Mouse (Mus musculus) heart, postnatal 10 days (tissue): ENCODE measurements at regions not wholly inside any gene's neighbourhood (a gene's known extent, or its start where the extent isn't known, plus 50 kb on each side); places are given as distances from the start of the nearest gene placed in this dataset.

Experiments
- DNase-seq, 2 experiments: peaks; one replicate each; pipeline ENCODE4 v3.0.0; 2021
- intact Hi-C: fragments of 180-260 bp; cut with DNase I; formaldehyde crosslinking; loops from one replicate; pipeline ENCODE4 v1.15.1; 2025

- DNase-seq = no peak
- intact Hi-C loops = no loop called here
Measured at GRCm38 (mm10) chr3:50886336-50886735, 337.9 kb upstream of the Noct start.

GRCm38 (mm10) chr3:50887002-50887401 is 337.2 kb upstream of the Noct start:
- peak; percentile 7 to 25 for DNase-seq
- intact Hi-C loops = no loop called here

GRCm38 (mm10) chr3:50888571-50889210 is 335.6 kb upstream of the Noct start:
- intact Hi-C loops = no loop called here
- no peak for DNase-seq

GRCm38 (mm10) chr3:50890537-50890936 is 333.7 kb upstream of the Noct start:
- intact Hi-C loops = no loop called here
- DNase-seq = no peak

- DNase-seq = no peak
- intact Hi-C loops = no loop called here
Measured at GRCm38 (mm10) chr3:50898179-50898578, 326.1 kb upstream of the Noct start.

GRCm38 (mm10) chr3:50899830-50900350 is 324.4 kb upstream of the Noct start:
- intact Hi-C loops = no loop called here
- peak; percentile 12 to 24 for DNase-seq

GRCm38 (mm10) chr3:50900566-50900965 is 323.7 kb upstream of the Noct start:
- intact Hi-C loops = no loop called here
- no peak for DNase-seq

GRCm38 (mm10) chr3:50901321-50901720 is 322.9 kb upstream of the Noct start:
- no peak for DNase-seq
- intact Hi-C loops = no loop called here

- intact Hi-C loops = no loop called here
Measured at GRCm38 (mm10) chr3:50902933-50903332, 321.3 kb upstream of the Noct start.

GRCm38 (mm10) chr3:50904716-50905116 is 319.5 kb upstream of the Noct start:
- DNase-seq = no peak
- intact Hi-C loops = loop anchor here (5.0 kb wide), 3 partner anchors 268 to 1812 kb away; no protein-coding TSS in a partner anchor

More at GRCm38 (mm10) chr3:50902933-50903332, 321.3 kb upstream of the Noct start:
- peak; percentile 56 to 59 for DNase-seq

GRCm38 (mm10) chr3:50905274-50905992 is 318.8 kb upstream of the Noct start:
- DNase-seq = no peak
- intact Hi-C loops = loop anchor here (5.0 kb wide), 3 partner anchors 267 to 1813 kb away; no protein-coding TSS in a partner anchor

- intact Hi-C loops = loop anchor here (1.0 to 5.0 kb wide), 6 partner anchors 215 to 1814 kb away; no protein-coding TSS in a partner anchor
- DNase-seq = peak; percentile 92 to 96
Measured at GRCm38 (mm10) chr3:50905993-50906831, 318.0 kb upstream of the Noct start.

GRCm38 (mm10) chr3:50912980-50913518 is 311.2 kb upstream of the Noct start:
- intact Hi-C loops = no loop called here
- no peak for DNase-seq

GRCm38 (mm10) chr3:50914866-50915365 is 309.3 kb upstream of the Noct start:
- DNase-seq = no peak
- intact Hi-C loops = no loop called here

- intact Hi-C loops = no loop called here
- no peak for DNase-seq
Measured at GRCm38 (mm10) chr3:50916305-50916854, 307.9 kb upstream of the Noct start.

- intact Hi-C loops = no loop called here
- no peak for DNase-seq
Measured at GRCm38 (mm10) chr3:50922347-50922746, 301.9 kb upstream of the Noct start.

- intact Hi-C loops = no loop called here
- DNase-seq = no peak
Measured at GRCm38 (mm10) chr3:50922832-50923231, 301.4 kb upstream of the Noct start.

GRCm38 (mm10) chr3:50923327-50923726 is 300.9 kb upstream of the Noct start:
- no peak for DNase-seq
- intact Hi-C loops = no loop called here

GRCm38 (mm10) chr3:50927318-50927717 is 296.9 kb upstream of the Noct start:
- intact Hi-C loops = no loop called here
- DNase-seq = no peak

- intact Hi-C loops = no loop called here
- no peak for DNase-seq
Measured at GRCm38 (mm10) chr3:50929013-50929412, 295.2 kb upstream of the Noct start.
